Comparison of ENCODE assay signal across 8 mouse cellular contexts in the genomic region with DNA sequence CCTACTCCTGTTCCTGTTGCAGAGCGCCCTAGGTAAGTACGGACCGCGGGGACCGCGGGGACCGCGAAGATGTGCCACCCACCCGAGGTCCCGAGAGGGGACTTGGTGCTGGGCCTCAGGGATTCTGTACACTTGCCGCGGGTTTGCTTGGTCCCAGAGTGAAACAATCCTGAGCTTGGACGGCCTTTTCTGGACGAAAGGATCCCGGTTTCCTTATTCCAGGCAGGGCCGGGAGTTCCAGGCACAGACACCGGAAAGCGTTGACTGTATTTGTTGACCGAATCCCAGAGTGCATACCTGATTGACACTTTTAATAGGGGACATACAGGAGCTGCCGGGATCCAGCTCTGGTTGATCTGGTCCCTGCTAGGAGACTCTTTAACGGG. TPM values are rescaled to one million over a fixed set of nuclear protein-coding genes. Genes with fewer than 3 reads are reported as not detected.
A peak's percentile ranks its signal among the peaks of the same experiment; 100 is the strongest.
DNase-seq lines count a peak whose midpoint lies in the region; ATAC-seq and TF ChIP-seq lines count a peak whose summit lies in the region.

No protein-coding gene starts in this region.

- no peak overlapping the region for H3K27ac ChIP-seq in left cerebral cortex, adult 2 months
- H3K27ac ChIP-seq in embryonic facial prominence, embryonic 10.5 days (replicated peaks) = peak overlapping the region; percentile 78
- no peak overlapping the region for H3K27ac ChIP-seq in hindbrain, postnatal 0 days

- H3K9ac ChIP-seq in hindbrain, postnatal 0 days (replicated peaks; ENCODE audit: low read length) = peak overlapping the region; percentile 43

- H3K4me3 ChIP-seq in left cerebral cortex, adult 2 months = peak overlapping the region; percentile 51
- H3K4me3 ChIP-seq in embryonic facial prominence, embryonic 10.5 days = peak overlapping the region; percentile 77
- H3K4me3 ChIP-seq in hindbrain, postnatal 0 days (ENCODE audit: low read length) = peak overlapping the region; percentile 55

- H3K9me3 ChIP-seq in embryonic facial prominence, embryonic 10.5 days = no peaks in the 10 kb centered on the region
- H3K9me3 ChIP-seq in hindbrain, postnatal 0 days (ENCODE audit: low read length) = no peaks in the 10 kb centered on the region

- peak overlapping the region; percentile 98 for H3K4me2 ChIP-seq in hindbrain, postnatal 0 days (ENCODE audit: low read depth, low read length)

- intact Hi-C loops in left cerebral cortex, adult 2 months (cut with DNase I) = no loop called here
- intact Hi-C loops in left cerebral cortex, postnatal 25 days (cut with DNase I) = loop anchor here (5.0 kb wide), 1 partner anchor 76 kb away; no protein-coding TSS in a partner anchor
- intact Hi-C loops in left cerebral cortex, postnatal 36 days (cut with DNase I) = no loop called here

- H3K4me1 ChIP-seq in embryonic facial prominence, embryonic 10.5 days = peaks cover 27% of the 10 kb centered on the region
- H3K4me1 ChIP-seq in hindbrain, postnatal 0 days (ENCODE audit: insufficient read depth, low read length) = no peaks in the 10 kb centered on the region

- under 1% methylated on average over 21 of the region's 21 CpGs for WGBS in embryonic facial prominence, embryonic 10.5 days
- WGBS in hindbrain, postnatal 0 days = under 1% methylated on average over 21 of the region's 21 CpGs

- no peak for ATAC-seq in hindbrain, postnatal 0 days

- peaks cover 69% of the 10 kb centered on the region for H3K27me3 ChIP-seq in embryonic facial prominence, embryonic 10.5 days (replicated peaks; ENCODE audit: low read depth, poor library complexity, severe bottlenecking)
- H3K27me3 ChIP-seq in hindbrain, postnatal 0 days (ENCODE audit: insufficient read depth, low read length) = peaks cover 22% of the 10 kb centered on the region

- DNase-seq in left cerebral cortex, adult 2 months (ENCODE audit: extremely low spot score in 1 of 2, low spot score in 2 of 2) = no peak
- no peak for DNase-seq in left cerebral cortex, postnatal 25 days (ENCODE audit: low spot score in 2 of 2)
- DNase-seq in embryonic facial prominence, embryonic 10.5 days (ENCODE audit: low spot score) = no peak
- DNase-seq in hindbrain, postnatal 0 days (ENCODE audit: low spot score) = no peak
- DNase-seq in neural tube, embryonic 10.5 days (ENCODE audit: extremely low spot score, low spot score) = peak; percentile 49
- no peak for DNase-seq in adrenal gland, postnatal 10 days
- DNase-seq in layer of hippocampus, adult 9-10 months (ENCODE audit: low spot score) = no peak
- DNase-seq in left cerebral cortex, postnatal 36 days (ENCODE audit: low spot score in 2 of 2) = no peak

- H3K36me3 ChIP-seq in embryonic facial prominence, embryonic 10.5 days (replicated peaks) = no peaks in the 10 kb centered on the region
- H3K36me3 ChIP-seq in hindbrain, postnatal 0 days (ENCODE audit: insufficient read depth, low read length) = no peaks in the 10 kb centered on the region

- TF ChIP-seq CTCF in left cerebral cortex, adult 2 months (IDR thresholded peaks at IDR 0.05) = no peak
- no peak for TF ChIP-seq CTCF in hindbrain, postnatal 0 days (IDR thresholded peaks at IDR 0.05; ENCODE audit: low read depth)

RNA-seq across cellular contexts. Expression of a gene that starts 0.5 kb away (rescaled TPM):
- under 1 TPM; 0.16 to 0.25 TPM for total RNA-seq in left cerebral cortex, adult 2 months (2021)
- under 1 TPM; 0.18 TPM for total RNA-seq in left cerebral cortex, postnatal 25 days (2021)
- 1.0 and 1.1 TPM in 2 replicates for polyA plus RNA-seq in embryonic facial prominence, embryonic 10.5 days (2016; fragmentation: Nextera tagmentation; extraction: Ambion mirVana)
- total RNA-seq in hindbrain, postnatal 0 days (2014; rRNA removed) = 0.22 and 0.58 TPM in 2 replicates
- 0.11 and 0.23 TPM in 2 replicates for polyA plus RNA-seq in hindbrain, postnatal 0 days (2015; fragmentation: Nextera tagmentation; extraction: Ambion mirVana)
- total RNA-seq in adrenal gland, postnatal 10 days (2021) = under 1 TPM; 0.45 to 0.61 TPM
- under 1 TPM; 0.20 to 0.36 TPM for total RNA-seq in left cerebral cortex, postnatal 36 days (2021)

RNA-seq across cellular contexts. Expression of a gene that starts 41.4 kb away (rescaled TPM):
- total RNA-seq in left cerebral cortex, adult 2 months (2021) = under 1 TPM in 1 of 2 experiments, not detected in 1; 0.14 TPM
- under 1 TPM; 0.18 to 0.25 TPM for total RNA-seq in left cerebral cortex, postnatal 25 days (2021)
- 0.07 TPM in 1 of 2 replicates, not detected in the other for polyA plus RNA-seq in embryonic facial prominence, embryonic 10.5 days (2016; fragmentation: Nextera tagmentation; extraction: Ambion mirVana)
- total RNA-seq in hindbrain, postnatal 0 days (2014; rRNA removed) = 0.84 TPM in 1 of 2 replicates, not detected in the other
- polyA plus RNA-seq in hindbrain, postnatal 0 days (2015; fragmentation: Nextera tagmentation; extraction: Ambion mirVana) = not detected in 2 replicates
- total RNA-seq in adrenal gland, postnatal 10 days (2021) = 1 to 10 TPM; 1.5 to 1.7 TPM
- under 1 TPM; 0.12 to 0.20 TPM for total RNA-seq in left cerebral cortex, postnatal 36 days (2021)
